Mouse (Mus musculus) C2C12 (cell line): ENCODE measurements around the gene Gal3st4. TPM values are rescaled to one million over a fixed set of nuclear protein-coding genes. Genes with fewer than 3 reads are reported as not detected.

ENCODE experiments used
- H3K27me3 ChIP-seq: one replicate; pipeline ENCODE4 v1.6.1; 2011; ENCODE audit not compliant: control insufficient read depth, insufficient read depth, insufficient read length
- H3K36me3 ChIP-seq: one replicate; pipeline ENCODE4 v1.6.1; 2011; ENCODE audit not compliant: control insufficient read depth, insufficient read depth
- H3K4me3 ChIP-seq: one replicate; pipeline ENCODE4 v1.5.1; 2011; ENCODE audit warnings: mild to moderate bottlenecking, control low read depth; ENCODE audit not compliant: poor library complexity, insufficient read depth, severe bottlenecking
- H3K79me2 ChIP-seq: one replicate; pipeline ENCODE4 v1.6.1; 2011; ENCODE audit not compliant: control insufficient read depth, insufficient read depth
- H3K79me3 ChIP-seq: one replicate; pipeline ENCODE4 v1.6.1; 2011; ENCODE audit warnings: low read depth, control low read depth
- H3ac ChIP-seq: one replicate; pipeline ENCODE3; 2011; ENCODE audit warnings: low read depth; ENCODE audit not compliant: control insufficient read depth, insufficient read length
- CEBPB ChIP-seq: IDR thresholded peaks from one replicate; pipeline ENCODE4 v1.6.1; 2011; ENCODE audit warnings: low read depth, mild to moderate bottlenecking, control low read depth, moderate library complexity
- CTCF ChIP-seq: IDR thresholded peaks from one replicate; pipeline ENCODE4 v1.5.1; 2011; ENCODE audit not compliant: control insufficient read depth, insufficient read depth, insufficient read length
- FOSL1 ChIP-seq: IDR thresholded peaks from one replicate; pipeline ENCODE4 v1.8.0; 2011; ENCODE audit warnings: mild to moderate bottlenecking, low read length; ENCODE audit not compliant: poor library complexity, insufficient read depth, severe bottlenecking
- MAX ChIP-seq: IDR thresholded peaks from one replicate; pipeline ENCODE4 v1.6.1; 2011; ENCODE audit warnings: mild to moderate bottlenecking, control low read depth
- MYOD1 ChIP-seq: IDR thresholded peaks from one replicate; pipeline ENCODE4 v1.6.1; 2011; ENCODE audit warnings: low read depth; ENCODE audit not compliant: control insufficient read depth, insufficient read length
- MYOG ChIP-seq: IDR thresholded peaks from one replicate; pipeline ENCODE4 v1.6.1; 2011; ENCODE audit not compliant: control insufficient read depth, insufficient read length; ENCODE audit errors: extremely low read depth
- USF1 ChIP-seq: IDR thresholded peaks from one replicate; pipeline ENCODE4 v1.6.1; 2011; ENCODE audit warnings: low read depth, mild to moderate bottlenecking, control low read depth, moderate library complexity
- polyA plus RNA-seq: library from polyadenylated mRNA; unstranded; fragments of >200 nt; fragmentation: generic; extraction: Trizol; gene quantifications from one replicate; pipeline ENCODE4 v1.2.1, GENCODE M21; 2012; ENCODE audit warnings: missing spikeins

Gene Gal3st4
- polyA plus RNA-seq, 1 experiment, result 0.08 TPM

- Histone ChIP-seq H3K27me3 (no peaks in the 10 kb centered on the region), H3ac (peak overlapping the region; percentile 54), H3K36me3 (peaks cover 3% of the 10 kb centered on the region), H3K79me3 (no peaks in the 10 kb centered on the region), H3K79me2 (peaks cover 24% of the 10 kb centered on the region), H3K4me3 (peak overlapping the region; percentile 69)
- no peak for TF ChIP-seq USF1
- TF ChIP-seq CTCF, result no peak
- TF ChIP-seq CEBPB, result no peak
- no peak for TF ChIP-seq MAX
- no peak for TF ChIP-seq MYOG
- no peak for TF ChIP-seq MYOD1
- TF ChIP-seq FOSL1, result no peak
Observed at GRCm38 (mm10) chr5:138264207-138264578, 8.4 kb downstream of the Gal3st4 start.

GRCm38 (mm10) chr5:138263260-138264206 lies 9.1 kb downstream of the Gal3st4 start, which contains the start of gene BC037034:
TSS of gene BC037034 (minus strand) at chr5:138264033.
- Histone ChIP-seq H3K79me3 (no peaks in the 10 kb centered on the region), H3K4me3 (peak within 1 kb of the TSS; percentile 69), H3ac (peak within 1 kb of the TSS; percentile 97), H3K36me3 (peaks cover 3% of the 10 kb centered on the region), H3K79me2 (peaks cover 24% of the 10 kb centered on the region), H3K27me3 (no peaks in the 10 kb centered on the region)
- TF ChIP-seq MYOD1, result no peak
- TF ChIP-seq MAX, result peak; percentile 63
- TF ChIP-seq USF1, result no peak

GRCm38 (mm10) chr5:138262582-138263240 lies 9.9 kb downstream of the Gal3st4 start:
- Histone ChIP-seq H3K79me3 (no peaks in the 10 kb centered on the region), H3ac (peak overlapping the region; percentile 97), H3K27me3 (no peaks in the 10 kb centered on the region), H3K4me3 (peak overlapping the region; percentile 69), H3K79me2 (peaks cover 24% of the 10 kb centered on the region), H3K36me3 (peaks cover 3% of the 10 kb centered on the region)
- TF ChIP-seq MYOD1 (no peak), MAX (no peak), MYOG (no peak), CTCF (no peak), FOSL1 (no peak), USF1 (no peak), CEBPB (no peak)

GRCm38 (mm10) chr5:138262001-138262400 lies 10.6 kb downstream of the Gal3st4 start:
- TF ChIP-seq MAX (no peak), USF1 (no peak), CTCF (no peak), FOSL1 (no peak), MYOG (no peak), MYOD1 (no peak), CEBPB (no peak)
- no peak overlapping the region for H3ac ChIP-seq
- H3K27me3 ChIP-seq, result no peaks in the 10 kb centered on the region
- H3K79me3 ChIP-seq, result no peaks in the 10 kb centered on the region
- peaks cover 24% of the 10 kb centered on the region for H3K79me2 ChIP-seq
- no peak overlapping the region for H3K4me3 ChIP-seq
- peaks cover 3% of the 10 kb centered on the region for H3K36me3 ChIP-seq

- H3K4me3 ChIP-seq, result no peak overlapping the region
- H3K36me3 ChIP-seq, result peaks cover 3% of the 10 kb centered on the region
- no peak overlapping the region for H3ac ChIP-seq
- H3K79me2 ChIP-seq, result peaks cover 24% of the 10 kb centered on the region
- H3K27me3 ChIP-seq, result no peaks in the 10 kb centered on the region
- TF ChIP-seq FOSL1, result no peak
- no peak for TF ChIP-seq MYOD1
- TF ChIP-seq CEBPB, result no peak
- TF ChIP-seq CTCF, result no peak
- no peak for TF ChIP-seq MAX
- no peak for TF ChIP-seq USF1
- no peak for TF ChIP-seq MYOG
- H3K79me3 ChIP-seq, result no peaks in the 10 kb centered on the region
Observed at GRCm38 (mm10) chr5:138260834-138261233, 11.8 kb downstream of the Gal3st4 start.
